Mouse (Mus musculus): ENCODE data around the gene Jade2. TPM values are rescaled to one million over a fixed set of nuclear protein-coding genes. Genes with fewer than 3 reads are reported as not detected.
A peak's percentile ranks its signal among the peaks of the same experiment; 100 is the strongest.

Jade2 gene
- polyA plus RNA-seq (2012; rRNA removed) = 2.9 and 3.4 TPM in 2 replicates

DNA sequence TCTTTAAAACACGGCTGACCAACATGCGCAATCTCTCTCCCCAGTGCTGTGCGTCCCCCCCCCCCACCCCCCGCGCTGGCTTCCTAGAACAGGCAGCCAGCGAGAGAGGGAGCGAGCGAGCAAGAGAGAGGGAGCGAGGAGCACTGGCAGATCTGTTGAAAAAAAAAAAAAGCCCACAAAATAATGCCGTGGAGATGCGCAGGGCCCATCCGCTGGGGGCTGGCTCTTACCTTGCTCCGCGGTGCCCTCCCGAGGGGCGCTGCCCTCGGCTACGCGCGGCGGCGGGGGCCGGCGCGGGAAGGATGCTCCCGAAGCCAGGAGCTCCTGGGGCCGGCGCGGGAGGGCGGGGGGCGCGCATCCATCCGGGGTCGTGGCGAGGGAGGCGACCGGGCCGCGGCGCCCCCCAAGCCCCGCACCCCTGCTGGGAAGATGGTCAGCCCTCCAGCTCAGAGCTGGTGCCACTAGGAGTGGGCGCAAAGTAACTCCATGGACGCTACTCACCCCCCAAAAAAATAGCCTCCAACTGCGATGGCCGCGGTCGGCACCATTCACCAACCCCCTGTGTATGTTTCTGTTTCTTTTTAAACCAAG lies at the start of gene Jade2:
TSS of gene Jade2 (minus strand) at position 573 of the 591 bp plus-strand sequence.
- peak within 1 kb of the TSS; percentile 90 for H3K27ac ChIP-seq (ENCODE audit: control insufficient read depth, insufficient read depth, low read depth, low read length)
- TF ChIP-seq POLR2A (IDR thresholded peaks at IDR 0.05; ENCODE audit: control insufficient read depth, low read depth, low read length) = no peak
- no peaks in the 10 kb centered on the region for H3K27me3 ChIP-seq (ENCODE audit: control insufficient read depth, insufficient read depth, low read length)
- peaks cover 18% of the 10 kb centered on the region for H3K4me1 ChIP-seq (ENCODE audit: control insufficient read depth, insufficient read depth, low read length)
- no peaks in the 10 kb centered on the region for H3K36me3 ChIP-seq (ENCODE audit: control insufficient read depth, insufficient read depth, low read length)
- H3K4me3 ChIP-seq (ENCODE audit: control insufficient read depth, low read depth, low read length) = peak within 1 kb of the TSS; percentile 88

DNA sequence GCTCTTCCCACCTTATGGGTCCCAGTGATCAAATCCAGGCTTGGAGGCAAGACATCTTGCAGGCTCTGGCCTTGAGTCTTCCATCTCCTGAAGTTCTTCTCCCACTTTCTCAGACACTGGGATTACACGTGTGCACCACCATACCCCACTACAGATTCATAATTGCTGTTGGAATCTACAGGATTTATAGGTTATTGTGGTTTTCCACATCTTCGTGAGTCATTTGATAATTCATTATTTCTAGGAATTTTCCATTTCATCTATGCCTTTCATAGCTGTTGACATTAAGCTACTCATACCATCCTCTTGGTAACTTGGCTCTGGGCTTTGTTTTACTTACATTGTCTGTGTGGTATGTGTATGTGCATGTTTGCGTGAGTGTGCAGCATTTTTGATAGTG lies 46.8 kb upstream of the Jade2 start:
- Histone ChIP-seq H3K27me3 (ENCODE audit: control insufficient read depth, insufficient read depth, low read length) (no peaks in the 10 kb centered on the region), H3K27ac (ENCODE audit: control insufficient read depth, insufficient read depth, low read depth, low read length) (no peak overlapping the region), H3K4me3 (ENCODE audit: control insufficient read depth, low read depth, low read length) (no peak overlapping the region), H3K4me1 (ENCODE audit: control insufficient read depth, insufficient read depth, low read length) (no peaks in the 10 kb centered on the region), H3K36me3 (ENCODE audit: control insufficient read depth, insufficient read depth, low read length) (no peaks in the 10 kb centered on the region)
- TF ChIP-seq POLR2A (IDR thresholded peaks at IDR 0.05; ENCODE audit: control insufficient read depth, low read depth, low read length) = no peak
- TF ChIP-seq CTCF (IDR thresholded peaks at IDR 0.05; ENCODE audit: control insufficient read depth, insufficient read depth, insufficient replicate concordance, low read depth, low read length) = no peak

DNA sequence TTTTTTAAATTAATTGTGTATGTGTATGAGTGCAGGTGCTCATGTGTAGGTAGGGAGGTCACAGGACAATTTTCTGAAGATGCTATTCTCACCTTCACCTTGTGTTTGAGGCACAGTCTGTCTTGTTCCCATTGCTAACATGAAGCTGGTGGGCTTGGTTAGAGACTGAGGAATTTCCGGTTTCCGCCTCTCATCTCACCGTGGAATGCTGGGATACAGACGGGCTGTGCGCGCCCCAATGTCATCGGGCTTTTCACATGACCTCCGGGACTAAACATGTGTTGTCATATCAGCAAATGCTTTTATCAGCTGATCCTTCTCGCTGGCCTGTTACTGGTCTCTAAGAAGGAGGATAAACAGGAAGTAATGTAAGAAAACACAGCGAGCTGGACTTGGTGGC lies 42.2 kb upstream of the Jade2 start:
- TF ChIP-seq POLR2A (IDR thresholded peaks at IDR 0.05; ENCODE audit: control insufficient read depth, low read depth, low read length) (no peak), CTCF (IDR thresholded peaks at IDR 0.05; ENCODE audit: control insufficient read depth, insufficient read depth, insufficient replicate concordance, low read depth, low read length) (no peak)
- peak overlapping the region; percentile 71 for H3K4me3 ChIP-seq (ENCODE audit: control insufficient read depth, low read depth, low read length)
- no peaks in the 10 kb centered on the region for H3K27me3 ChIP-seq (ENCODE audit: control insufficient read depth, insufficient read depth, low read length)
- H3K4me1 ChIP-seq (ENCODE audit: control insufficient read depth, insufficient read depth, low read length) = peaks cover 2% of the 10 kb centered on the region; the same call in 1 of the 2 replicates
- no peaks in the 10 kb centered on the region for H3K36me3 ChIP-seq (ENCODE audit: control insufficient read depth, insufficient read depth, low read length)
- no peak overlapping the region for H3K27ac ChIP-seq (ENCODE audit: control insufficient read depth, insufficient read depth, low read depth, low read length)

- H3K27ac ChIP-seq (ENCODE audit: control insufficient read depth, insufficient read depth, low read depth, low read length) = no peak overlapping the region
- H3K27me3 ChIP-seq (ENCODE audit: control insufficient read depth, insufficient read depth, low read length) = no peaks in the 10 kb centered on the region
- TF ChIP-seq CTCF (IDR thresholded peaks at IDR 0.05; ENCODE audit: control insufficient read depth, insufficient read depth, insufficient replicate concordance, low read depth, low read length) = no peak
- TF ChIP-seq POLR2A (IDR thresholded peaks at IDR 0.05; ENCODE audit: control insufficient read depth, low read depth, low read length) = no peak
- H3K36me3 ChIP-seq (ENCODE audit: control insufficient read depth, insufficient read depth, low read length) = no peaks in the 10 kb centered on the region
- peaks cover 2% of the 10 kb centered on the region; the same call in 1 of the 2 replicates for H3K4me1 ChIP-seq (ENCODE audit: control insufficient read depth, insufficient read depth, low read length)
- H3K4me3 ChIP-seq (ENCODE audit: control insufficient read depth, low read depth, low read length) = no peak overlapping the region
These were observed 41.0 kb upstream of the Jade2 start for GRCm38 (mm10) chr11:51898326-51899080.

DNA sequence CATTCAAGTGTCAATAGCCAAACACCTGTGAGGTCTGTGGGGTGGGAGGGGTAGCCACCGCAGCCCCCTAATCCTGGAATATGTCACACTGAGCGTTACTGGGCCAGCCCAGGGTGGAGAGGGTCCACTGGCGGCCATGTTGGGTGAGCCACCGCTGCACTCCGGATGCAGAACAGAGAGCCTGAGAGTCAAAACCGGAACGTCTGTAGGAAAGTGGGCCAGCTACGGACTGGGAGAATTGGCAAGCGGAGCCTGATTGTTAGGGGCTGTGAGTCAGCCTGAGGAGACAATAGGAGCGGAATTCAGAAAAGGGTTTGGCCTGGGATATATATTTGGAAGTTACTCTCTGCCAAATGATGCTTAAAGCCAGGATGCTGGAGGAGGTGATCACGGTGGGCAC lies 39.9 kb upstream of the Jade2 start:
- Histone ChIP-seq H3K4me1 (ENCODE audit: control insufficient read depth, insufficient read depth, low read length) (peaks cover 2% of the 10 kb centered on the region; the same call in 1 of the 2 replicates), H3K27me3 (ENCODE audit: control insufficient read depth, insufficient read depth, low read length) (no peaks in the 10 kb centered on the region), H3K4me3 (ENCODE audit: control insufficient read depth, low read depth, low read length) (no peak overlapping the region), H3K27ac (ENCODE audit: control insufficient read depth, insufficient read depth, low read depth, low read length) (no peak overlapping the region), H3K36me3 (ENCODE audit: control insufficient read depth, insufficient read depth, low read length) (no peaks in the 10 kb centered on the region)
- TF ChIP-seq POLR2A (IDR thresholded peaks at IDR 0.05; ENCODE audit: control insufficient read depth, low read depth, low read length) (no peak), CTCF (IDR thresholded peaks at IDR 0.05; ENCODE audit: control insufficient read depth, insufficient read depth, insufficient replicate concordance, low read depth, low read length) (no peak)

DNA sequence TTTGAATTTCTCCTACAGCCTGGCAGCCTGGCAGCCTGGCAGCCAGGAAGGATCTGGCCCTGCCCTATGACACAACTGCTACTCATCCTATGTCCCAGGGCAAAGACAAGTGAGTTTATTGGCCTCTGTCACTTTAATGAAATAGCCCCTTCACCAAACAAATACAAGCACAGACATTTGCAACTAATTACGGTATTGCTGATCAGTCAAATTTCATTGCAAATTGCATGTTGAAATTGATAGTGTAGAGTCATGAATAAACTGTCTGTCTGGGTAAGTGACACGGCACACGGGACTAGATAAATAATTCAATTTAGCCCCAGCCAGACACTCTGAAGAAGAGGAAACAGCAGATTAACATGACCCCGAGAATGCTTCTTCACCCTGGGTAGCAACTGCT lies 38.6 kb upstream of the Jade2 start:
- TF ChIP-seq CTCF (IDR thresholded peaks at IDR 0.05; ENCODE audit: control insufficient read depth, insufficient read depth, insufficient replicate concordance, low read depth, low read length) (no peak), POLR2A (IDR thresholded peaks at IDR 0.05; ENCODE audit: control insufficient read depth, low read depth, low read length) (no peak)
- H3K4me1 ChIP-seq (ENCODE audit: control insufficient read depth, insufficient read depth, low read length) = peaks cover 2% of the 10 kb centered on the region; the same call in 1 of the 2 replicates
- H3K27me3 ChIP-seq (ENCODE audit: control insufficient read depth, insufficient read depth, low read length) = no peaks in the 10 kb centered on the region
- no peak overlapping the region for H3K27ac ChIP-seq (ENCODE audit: control insufficient read depth, insufficient read depth, low read depth, low read length)
- H3K4me3 ChIP-seq (ENCODE audit: control insufficient read depth, low read depth, low read length) = no peak overlapping the region
- no peaks in the 10 kb centered on the region for H3K36me3 ChIP-seq (ENCODE audit: control insufficient read depth, insufficient read depth, low read length)

- TF ChIP-seq CTCF (IDR thresholded peaks at IDR 0.05; ENCODE audit: control insufficient read depth, insufficient read depth, insufficient replicate concordance, low read depth, low read length) = no peak
- no peak for TF ChIP-seq POLR2A (IDR thresholded peaks at IDR 0.05; ENCODE audit: control insufficient read depth, low read depth, low read length)
- H3K27me3 ChIP-seq (ENCODE audit: control insufficient read depth, insufficient read depth, low read length) = no peaks in the 10 kb centered on the region
- H3K4me3 ChIP-seq (ENCODE audit: control insufficient read depth, low read depth, low read length) = no peak overlapping the region
- H3K4me1 ChIP-seq (ENCODE audit: control insufficient read depth, insufficient read depth, low read length) = peaks cover 3% of the 10 kb centered on the region; the same call in 1 of the 2 replicates
- no peak overlapping the region for H3K27ac ChIP-seq (ENCODE audit: control insufficient read depth, insufficient read depth, low read depth, low read length)
- no peaks in the 10 kb centered on the region for H3K36me3 ChIP-seq (ENCODE audit: control insufficient read depth, insufficient read depth, low read length)
These were observed 28.2 kb upstream of the Jade2 start for GRCm38 (mm10) chr11:51885681-51886080.

Data from testis, adult 2 months (tissue).